Mouse (Mus musculus) heart, postnatal 0 days (tissue): ENCODE results near the gene Bbs2.

ENCODE experiments used
- CTCF ChIP-seq: IDR thresholded peaks from 2 replicates; pipeline ENCODE4 v1.5.1; 2016; ENCODE audit warnings: antibody characterized with exemption, control low read depth, low read depth
- EP300 ChIP-seq: IDR thresholded peaks from 2 replicates; pipeline ENCODE4 v1.6.1; 2016; ENCODE audit warnings: antibody characterized with exemption, low read depth

DNA sequence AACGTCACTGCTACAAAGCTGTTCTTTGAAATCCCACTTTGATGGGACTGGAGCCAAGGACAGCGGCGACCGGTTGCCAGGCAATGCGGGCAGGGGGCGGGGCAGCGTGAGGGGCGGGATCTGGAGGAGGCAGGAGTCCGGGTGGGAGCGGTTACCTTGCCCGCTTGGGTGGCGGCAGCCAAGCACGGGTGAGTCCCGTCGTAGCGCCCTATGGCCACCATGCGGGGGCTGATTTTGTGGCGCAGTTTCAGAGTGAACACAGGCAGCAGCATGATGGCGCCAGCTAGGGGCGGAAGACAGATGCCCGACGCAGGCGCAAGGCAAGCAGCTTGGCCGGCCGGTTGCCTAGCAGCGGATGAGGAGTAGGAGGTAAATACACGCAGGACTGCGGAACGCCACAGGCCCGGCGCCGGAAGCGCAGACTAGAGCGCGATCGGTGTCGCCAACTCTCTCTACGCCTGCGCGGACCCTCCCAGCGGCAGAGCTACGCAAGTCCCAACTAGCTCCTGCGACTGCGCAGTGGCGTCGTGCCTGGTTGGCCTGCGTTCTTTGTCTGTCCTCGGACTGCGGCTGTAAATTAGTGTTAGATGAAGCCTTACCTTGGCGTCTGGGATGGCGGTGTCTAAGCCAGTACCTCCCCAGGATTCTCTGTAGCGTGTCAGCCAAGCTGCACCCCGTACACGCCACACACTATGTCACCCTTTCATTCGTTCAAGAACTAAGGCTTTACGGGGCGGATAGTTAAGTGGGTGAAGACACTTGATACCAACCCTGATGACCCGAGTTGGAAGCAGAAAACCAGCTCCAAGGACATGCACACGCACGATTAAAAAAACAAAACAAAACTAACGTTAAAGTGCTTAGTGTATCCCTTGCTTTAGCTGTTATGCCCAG, at the start of gene Bbs2:
- TF ChIP-seq EP300: no peak; the same call in 1 of the 2 replicates
- TF ChIP-seq CTCF: peak; percentile 47
